Mouse (Mus musculus) MEL (cell line): ENCODE results near the gene Sept9. TPM values are rescaled to one million over a fixed set of nuclear protein-coding genes. Genes with fewer than 3 reads are reported as not detected.
"Not testable (repeated sequence)": the region's sequence is repeated elsewhere in the genome, so short reads cannot be mapped to it uniquely, and the experiment has no call there.

ENCODE experiments used
- DNase-seq: peaks from one replicate; pipeline ENCODE4 v3.0.0; 2011; ENCODE audit warnings: low read depth, low spot score
- H3K27ac ChIP-seq: 2 replicates; pipeline ENCODE4 v1.5.1; 2012; ENCODE audit warnings: low read depth, mild to moderate bottlenecking, control low read depth, low read length, moderate library complexity; ENCODE audit not compliant: control insufficient read depth
- H3K27me3 ChIP-seq, 2 experiments: fragments of 150-350 bp in 1 of 2; sonication (generic) in 1 of 2; 2 replicates each; pipeline ENCODE4 v1.6.1; 2012; ENCODE audit warnings: low read length in 2 of 2, mild to moderate bottlenecking in 2 of 2, improper control_type of control experiment in 1 of 2, moderate library complexity in 1 of 2; ENCODE audit not compliant: insufficient read depth in 2 of 2, control insufficient read depth in 1 of 2
- H3K36me3 ChIP-seq, 2 experiments: 2 replicates each; pipeline ENCODE4 v1.6.1; 2012 to 2014; ENCODE audit warnings: low read length in 2 of 2, improper control_type of control experiment in 1 of 2, inconsistent platforms in 1 of 2, mild to moderate bottlenecking in 1 of 2; ENCODE audit not compliant: insufficient read depth in 2 of 2, control insufficient read depth in 1 of 2
- H3K4me1 ChIP-seq, 2 experiments: fragments of 150-350 bp in 1 of 2; sonication (generic) in 1 of 2; 2 replicates each; pipeline ENCODE4 v1.6.1; 2012; ENCODE audit warnings: low read length in 2 of 2, improper control_type of control experiment in 1 of 2, mild to moderate bottlenecking in 1 of 2; ENCODE audit not compliant: insufficient read depth in 2 of 2, control insufficient read depth in 1 of 2
- H3K4me3 ChIP-seq, 2 experiments: fragments of 150-350 bp in 1 of 2; sonication (generic) in 1 of 2; 2 replicates each; pipeline ENCODE4 v1.5.1; 2012; ENCODE audit warnings: low read depth in 2 of 2, low read length in 2 of 2, mild to moderate bottlenecking in 2 of 2, moderate library complexity in 2 of 2, control low read depth in 1 of 2, improper control_type of control experiment in 1 of 2; ENCODE audit not compliant: control insufficient read depth in 1 of 2, insufficient read depth in 1 of 2
- H3K79me2 ChIP-seq: 2 replicates; pipeline ENCODE4 v1.6.1; 2012; ENCODE audit warnings: mild to moderate bottlenecking, low read length, moderate library complexity; ENCODE audit not compliant: control insufficient read depth, poor library complexity, insufficient read depth
- H3K9ac ChIP-seq: 2 replicates; pipeline ENCODE4 v1.6.1; 2012; ENCODE audit warnings: low read depth, mild to moderate bottlenecking, control low read depth, low read length, moderate library complexity; ENCODE audit not compliant: control insufficient read depth, poor library complexity, severe bottlenecking
- H3K9me3 ChIP-seq: fragments of 150-350 bp; sonication (generic); replicated peaks from 2 replicates; pipeline ENCODE4 v1.6.1; 2012; ENCODE audit warnings: mild to moderate bottlenecking, low read length, improper control_type of control experiment, moderate library complexity; ENCODE audit not compliant: insufficient read depth
- BHLHE40 ChIP-seq: IDR thresholded peaks from 2 replicates; pipeline ENCODE4 v1.6.1; 2012; ENCODE audit warnings: low read depth, mild to moderate bottlenecking, inconsistent platforms, low read length, improper control_type of control experiment, borderline replicate concordance
- GABPA ChIP-seq: IDR thresholded peaks from 2 replicates; pipeline ENCODE4 v1.6.1; 2012; ENCODE audit warnings: low read depth, mild to moderate bottlenecking, inconsistent platforms, low read length, improper control_type of control experiment, moderate library complexity
- MAX ChIP-seq: IDR thresholded peaks from 2 replicates; pipeline ENCODE4 v1.6.1; 2011; ENCODE audit warnings: low read length, improper control_type of control experiment
- MAZ ChIP-seq: IDR thresholded peaks from 2 replicates; pipeline ENCODE4 v1.6.1; 2012; ENCODE audit warnings: low read depth, mild to moderate bottlenecking, inconsistent platforms, low read length, improper control_type of control experiment
- MXI1 ChIP-seq: IDR thresholded peaks from 2 replicates; pipeline ENCODE4 v1.6.1; 2011; ENCODE audit warnings: mild to moderate bottlenecking, low read depth, low read length, improper control_type of control experiment
- SMC3 ChIP-seq: IDR thresholded peaks from 2 replicates; pipeline ENCODE4 v1.6.1; 2011; ENCODE audit warnings: low read depth, low read length, improper control_type of control experiment
- TCF12 ChIP-seq: IDR thresholded peaks from 2 replicates; pipeline ENCODE4 v1.6.1; 2014; ENCODE audit warnings: low read depth, mild to moderate bottlenecking, inconsistent platforms, low read length, improper control_type of control experiment, moderate library complexity
- ZKSCAN1 ChIP-seq: IDR thresholded peaks from 2 replicates; pipeline ENCODE4 v1.6.1; 2012; ENCODE audit warnings: low read depth, mild to moderate bottlenecking, inconsistent platforms, low read length, improper control_type of control experiment, moderate library complexity
- ZNF384 ChIP-seq: IDR thresholded peaks from 2 replicates; pipeline ENCODE4 v1.6.1; 2012; ENCODE audit warnings: low read depth, mild to moderate bottlenecking, inconsistent platforms, low read length, improper control_type of control experiment
- polyA plus RNA-seq, 2 experiments: library from polyadenylated mRNA; stranded (reverse) in 1 of 2; unstranded in 1 of 2; fragments of >175 nt in 1 of 2; fragments of >200 nt in 1 of 2; gene quantifications; 2 replicates each; pipeline versions ENCODE4 v1.2.1 to v1.2.4; 2012; ENCODE audit warnings: low replicate concordance in 2 of 2, low read depth in 1 of 2; ENCODE audit not compliant: insufficient read length in 2 of 2, insufficient read depth in 1 of 2, missing spikeins in 1 of 2
- total RNA-seq: library from RNA; depleted of rRNA; stranded (reverse); fragments of 300-350 nt; gene quantifications from 2 replicates; pipeline ENCODE4 v1.2.3, GENCODE M21; 2012

Gene Sept9
- total and polyA plus RNA-seq, 3 experiments: 49.7 to 196 (median 163) TPM

GRCm38 (mm10) chr11:117342076-117342475 is 142.6 kb downstream of the Sept9 start:
- peaks cover 20 to 30% of the 10 kb centered on the region in 2 experiments for H3K4me1 ChIP-seq
- H3K4me3 ChIP-seq: no peak overlapping the region
- no peaks in the 10 kb centered on the region for H3K9me3 ChIP-seq
- no peak for DNase-seq
- no peaks in the 10 kb centered on the region for H3K27me3 ChIP-seq
- peaks cover 0 to 25% of the 10 kb centered on the region in 2 experiments; a peak in 2 of 4 replicates for H3K36me3 ChIP-seq
- H3K79me2 ChIP-seq: peaks cover 29% of the 10 kb centered on the region
- H3K9ac ChIP-seq: no peak overlapping the region
- H3K27ac ChIP-seq: no peak overlapping the region
- no peak for TF ChIP-seq TCF12
- TF ChIP-seq BHLHE40: no peak
- TF ChIP-seq SMC3: no peak
- TF ChIP-seq ZKSCAN1: no peak
- TF ChIP-seq ZNF384: no peak
- no peak for TF ChIP-seq MXI1
- TF ChIP-seq MAZ: no peak

GRCm38 (mm10) chr11:117342490-117342889 is 143.0 kb downstream of the Sept9 start:
- TF ChIP-seq ZNF384: peak; percentile 75
- TF ChIP-seq, all 39 proteins: peak for 1; not testable (repeated sequence) for 38
- H3K27ac ChIP-seq, DNase-seq, H3K4me3 ChIP-seq, H3K27me3 ChIP-seq, H3K9ac ChIP-seq, H3K9me3 ChIP-seq: not testable (repeated sequence)
- Histone ChIP-seq H3K36me3 (peaks cover 0 to 23% of the 10 kb centered on the region in 2 experiments; a peak in 2 of 4 replicates), H3K79me2 (peaks cover 28% of the 10 kb centered on the region), H3K4me1 (peaks cover 19 to 29% of the 10 kb centered on the region in 2 experiments)

- no peaks in the 10 kb centered on the region for H3K9me3 ChIP-seq
- H3K4me1 ChIP-seq: peaks cover 10 to 19% of the 10 kb centered on the region in 2 experiments
- H3K36me3 ChIP-seq: peaks cover 0 to 13% of the 10 kb centered on the region in 2 experiments; a peak in 3 of 4 replicates
- H3K79me2 ChIP-seq: peaks cover 28% of the 10 kb centered on the region
- TF ChIP-seq MAX (no peak), GABPA (no peak)
- TF ChIP-seq, all 39 proteins: peak for 0
- DNase-seq: no peak
- no peak overlapping the region for H3K9ac ChIP-seq
- no peak overlapping the region for H3K4me3 ChIP-seq
- no peak overlapping the region for H3K27ac ChIP-seq
- no peaks in the 10 kb centered on the region for H3K27me3 ChIP-seq
Measured at GRCm38 (mm10) chr11:117343800-117344199, 144.3 kb downstream of the Sept9 start.
